Mouse (Mus musculus) adrenal gland, postnatal 10 days (tissue): ENCODE results near the gene Gm40193. TPM values are rescaled to one million over a fixed set of nuclear protein-coding genes. Genes with fewer than 3 reads are reported as not detected.
A peak's percentile ranks its signal among the peaks of the same experiment; 100 is the strongest.
"Not testable (repeated sequence)": the region's sequence is repeated elsewhere in the genome, so short reads cannot be mapped to it uniquely, and the experiment has no call there.

ENCODE experiments used
- DNase-seq: peaks from one replicate; pipeline ENCODE4 v3.0.0; 2021; ENCODE audit warnings: mixed read lengths
- long read RNA-seq, 2 experiments: library from polyadenylated mRNA; stranded (forward); transcript quantifications; one replicate each; pipeline ENCODE4 v2.0.0; 2021
- total RNA-seq, 2 experiments: library from RNA; stranded (reverse); gene quantifications; 2 replicates each; pipeline ENCODE4 v1.2.3; 2021

Gm40193 gene
- total RNA-seq = not detected
- long read RNA-seq, experiment 1 = 0 reads
- long read RNA-seq, experiment 2 = 0 reads

DNA sequence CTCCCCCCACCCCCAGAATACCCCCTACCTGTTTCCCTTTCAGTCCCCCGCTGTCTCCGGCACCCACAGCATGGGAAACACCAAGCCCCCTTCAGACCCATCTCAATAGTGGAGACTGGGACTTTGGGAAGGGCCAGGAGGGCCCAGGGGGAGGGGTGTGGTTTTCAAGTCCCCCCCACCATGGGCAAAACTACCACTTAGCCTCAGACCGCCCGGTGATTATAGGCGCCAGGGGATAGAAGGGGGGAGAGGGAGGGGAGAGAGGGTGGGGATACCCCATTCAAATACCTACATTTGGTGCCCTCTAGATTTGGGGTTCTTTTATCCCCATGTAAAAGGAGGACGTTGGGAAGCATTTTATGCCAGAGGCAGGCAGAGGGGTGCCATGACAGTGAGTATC is at the start of gene Gm40193:
Gm40193 (minus strand) TSS at position 101 of the 400 bp plus-strand sequence.
- no peak for DNase-seq

DNA sequence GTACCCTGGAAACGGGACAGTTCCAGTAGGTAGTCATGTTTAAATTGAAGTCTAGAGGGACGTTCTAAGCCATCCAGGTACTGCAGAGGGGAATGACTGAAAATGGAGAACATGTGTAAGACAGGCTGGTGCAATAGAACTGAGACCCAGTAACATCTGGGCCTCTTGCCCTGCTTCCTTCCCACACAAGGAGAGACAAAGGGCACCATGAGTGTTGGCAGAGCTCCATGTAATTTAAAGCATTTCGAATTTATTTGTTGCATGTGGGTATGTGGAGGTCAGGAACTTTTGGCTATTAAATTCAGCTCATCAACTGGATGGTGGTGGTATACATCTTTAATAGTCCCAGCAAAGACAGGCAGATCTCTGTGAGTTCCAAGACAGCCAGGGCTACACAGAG is 49.5 kb upstream of the Gm40193 start:
- no peak for DNase-seq

DNA sequence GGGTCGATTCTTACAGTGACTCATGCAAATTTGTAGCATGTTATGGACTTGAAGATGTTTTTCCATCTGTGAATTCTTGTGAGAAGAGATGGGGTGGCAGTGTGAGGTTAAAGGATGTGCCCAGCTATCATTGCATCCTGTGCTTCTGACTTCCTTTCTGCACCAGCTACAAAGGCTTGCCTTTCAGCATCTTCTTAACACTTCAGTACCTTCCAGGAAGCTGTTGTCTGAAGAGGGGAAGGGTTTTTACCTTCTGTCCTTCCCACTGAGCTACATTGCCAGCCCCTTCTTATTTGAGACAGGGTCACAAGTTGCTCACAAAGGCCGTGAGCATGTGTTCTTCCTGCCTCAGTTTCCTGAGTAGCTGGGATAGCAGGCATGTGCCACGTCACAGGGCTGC is 48.2 kb upstream of the Gm40193 start:
- DNase-seq = no peak

DNA sequence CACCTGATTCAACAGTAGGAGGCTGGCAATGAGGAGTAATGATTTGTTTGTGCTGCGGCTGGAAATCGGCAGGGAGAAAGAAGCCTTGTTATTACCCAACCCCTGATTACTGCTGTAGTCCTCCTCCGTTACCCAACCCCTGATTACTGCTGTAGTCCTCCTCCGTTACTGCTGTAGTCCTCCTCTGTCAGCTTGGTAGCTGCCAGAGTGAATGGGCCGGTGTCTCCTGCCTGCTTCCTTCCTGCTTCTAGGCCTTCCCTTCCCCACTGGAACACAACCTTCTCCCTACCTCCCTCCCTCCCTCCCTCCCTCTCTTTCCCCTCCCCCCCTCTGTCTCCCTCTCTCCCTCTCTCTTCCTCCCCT is 47.6 kb upstream of the Gm40193 start:
- no peak for DNase-seq

DNA sequence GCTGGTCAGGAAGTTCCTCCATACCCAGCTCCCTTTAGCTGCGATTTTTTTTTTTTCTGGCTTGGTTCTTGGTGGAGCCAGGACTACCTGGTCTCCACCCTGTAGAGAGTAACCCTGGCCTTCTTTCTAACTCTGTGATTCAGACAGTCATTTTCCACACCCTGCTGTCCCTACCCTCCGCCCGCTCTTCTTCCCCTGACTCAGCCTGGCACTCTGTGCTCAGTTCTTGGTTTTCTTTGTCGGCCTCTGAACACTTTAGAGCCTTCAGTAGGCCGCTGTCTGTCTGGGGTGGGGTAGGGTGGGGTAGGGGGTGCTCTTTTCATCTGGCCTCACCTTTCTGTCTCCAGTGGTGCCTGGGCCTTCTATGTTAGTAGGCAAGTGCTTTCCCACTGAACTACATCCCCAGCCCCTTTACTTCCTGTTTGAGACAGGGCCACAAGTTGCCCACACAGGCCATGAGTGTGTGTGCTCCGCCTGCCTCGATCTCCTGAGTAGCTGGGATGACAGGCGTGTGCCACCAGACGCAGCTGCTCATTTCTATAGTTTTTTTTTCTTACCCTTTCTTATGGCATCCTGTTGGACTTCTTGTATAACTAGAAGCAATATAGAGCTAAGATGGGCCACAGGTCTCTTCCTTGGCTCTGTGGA is 47.1 kb upstream of the Gm40193 start:
- DNase-seq = no peak

DNA sequence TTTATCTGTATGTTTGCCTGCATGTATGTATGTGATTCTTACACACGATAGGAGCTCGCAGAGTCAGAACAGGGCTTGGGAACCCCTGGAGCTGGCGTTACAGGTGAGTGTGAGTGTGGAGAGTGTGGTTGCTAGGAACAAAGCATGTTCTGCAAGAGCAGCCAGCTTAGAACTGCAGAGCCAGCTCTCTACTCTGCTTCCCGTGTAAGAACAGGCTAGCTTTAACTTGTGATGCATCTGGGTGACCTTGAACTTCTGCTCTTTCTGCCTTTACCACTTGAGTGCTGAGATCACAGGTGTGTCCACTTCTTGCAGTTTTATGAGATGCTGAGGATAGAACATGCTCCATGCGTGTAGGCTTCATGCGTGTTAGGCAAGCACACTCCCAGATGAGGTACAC is 46.2 kb upstream of the Gm40193 start:
- no peak for DNase-seq

DNA sequence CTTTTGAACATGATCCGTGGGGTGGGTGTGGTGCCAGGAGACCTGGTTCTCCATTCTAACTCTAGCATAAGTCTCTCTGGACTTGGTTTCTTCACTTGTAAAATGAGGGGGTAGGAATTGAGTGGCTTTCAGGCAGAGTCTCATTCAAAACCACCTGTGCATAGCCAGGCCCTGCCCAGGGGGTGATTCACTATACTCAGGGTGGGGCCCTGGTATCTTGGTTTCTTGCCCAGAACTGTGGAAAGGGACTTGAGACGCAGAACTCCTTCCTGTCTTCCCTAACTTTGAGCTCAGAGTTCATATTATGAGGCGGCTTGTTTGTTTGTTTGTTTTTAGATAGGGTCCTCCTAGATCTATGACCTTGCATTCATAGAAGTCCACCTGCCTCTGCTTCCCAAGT is 44.5 kb upstream of the Gm40193 start:
- DNase-seq = no peak

DNA sequence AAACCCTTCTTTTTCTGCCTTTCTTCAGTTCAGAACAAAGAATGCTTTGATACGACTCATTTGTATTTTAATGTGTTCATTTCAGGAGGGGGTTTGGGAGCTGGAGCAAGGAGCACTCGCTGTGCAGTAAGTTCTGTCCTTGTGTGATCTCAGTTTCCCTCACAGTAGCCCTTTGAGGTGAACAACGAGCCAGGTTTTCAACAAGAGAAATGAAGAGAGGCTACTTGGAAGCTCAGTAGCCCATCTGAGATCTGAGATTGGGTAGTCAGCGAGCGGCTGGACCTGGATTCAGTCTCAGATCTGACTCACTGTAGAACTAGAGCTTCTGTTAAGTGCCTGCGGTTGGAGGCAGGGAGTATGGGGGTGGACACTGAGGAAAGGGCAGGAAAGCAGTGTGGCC is 41.1 kb upstream of the Gm40193 start:
- DNase-seq = no peak

DNA sequence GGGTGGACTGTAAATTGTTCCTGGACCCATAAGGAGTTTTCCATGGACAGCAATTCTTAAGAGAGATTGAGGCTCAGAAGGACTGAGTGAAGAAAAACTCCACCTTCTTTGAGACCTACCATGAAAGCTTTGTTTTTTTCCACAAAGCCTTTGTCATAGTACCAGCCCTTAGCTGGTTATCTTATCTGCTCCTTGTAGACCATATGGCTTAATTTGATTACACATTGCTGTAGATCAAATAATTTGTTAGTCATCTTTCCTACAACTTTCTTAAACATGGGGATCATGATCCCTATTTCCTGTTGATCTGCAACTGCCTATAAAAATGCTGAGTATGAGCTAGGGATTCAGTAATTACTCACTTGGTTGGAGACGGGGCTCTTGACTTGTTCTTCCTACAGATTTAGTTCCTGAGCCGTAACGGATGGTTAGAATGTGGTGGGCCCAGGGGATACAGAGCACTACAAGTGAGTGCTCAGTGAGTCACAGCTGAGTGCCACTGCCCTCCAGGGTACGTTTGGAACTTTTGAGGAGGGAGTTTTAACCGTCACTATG is 39.7 kb upstream of the Gm40193 start:
- DNase-seq = no peak

DNA sequence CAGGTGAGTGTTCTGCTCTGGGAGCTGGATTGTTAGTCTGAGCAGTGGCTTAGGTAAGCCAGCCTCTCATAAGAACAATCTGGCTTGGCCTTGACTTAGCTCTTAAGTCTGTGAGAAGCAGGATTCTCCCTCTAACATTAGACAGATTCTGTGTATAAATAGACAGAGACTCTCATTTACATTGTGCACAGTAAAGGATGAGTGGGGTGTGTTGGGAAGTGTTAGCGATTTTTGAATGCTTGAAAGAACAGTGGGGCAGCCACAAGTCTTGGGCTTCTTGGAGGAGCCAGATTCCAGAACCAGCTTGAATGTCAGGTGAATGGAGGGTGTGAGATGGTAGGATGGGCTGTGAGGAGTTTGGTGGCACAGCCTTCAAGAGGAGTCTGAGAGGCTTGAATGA is 38.9 kb upstream of the Gm40193 start:
- DNase-seq = no peak

DNA sequence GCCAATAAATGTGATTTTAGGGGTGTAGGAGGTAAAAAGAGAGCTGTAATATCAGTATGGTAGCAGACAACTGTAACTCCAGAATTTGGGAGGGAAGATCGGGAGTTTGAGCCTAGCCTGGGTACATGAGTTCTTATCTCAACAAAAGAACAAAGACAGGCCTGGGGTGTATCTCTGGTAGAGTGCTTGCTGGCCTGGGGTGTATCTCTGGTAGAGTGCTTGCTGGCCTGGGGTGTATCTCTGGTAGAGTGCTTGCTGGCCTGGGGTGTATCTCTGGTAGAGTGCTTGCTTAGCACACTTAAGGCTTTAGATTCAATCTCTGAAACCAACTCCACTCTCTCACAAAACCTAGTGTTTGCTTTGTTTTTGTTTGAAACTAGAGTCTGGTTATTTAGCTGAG is 37.9 kb upstream of the Gm40193 start:
- DNase-seq = not testable (repeated sequence)

DNA sequence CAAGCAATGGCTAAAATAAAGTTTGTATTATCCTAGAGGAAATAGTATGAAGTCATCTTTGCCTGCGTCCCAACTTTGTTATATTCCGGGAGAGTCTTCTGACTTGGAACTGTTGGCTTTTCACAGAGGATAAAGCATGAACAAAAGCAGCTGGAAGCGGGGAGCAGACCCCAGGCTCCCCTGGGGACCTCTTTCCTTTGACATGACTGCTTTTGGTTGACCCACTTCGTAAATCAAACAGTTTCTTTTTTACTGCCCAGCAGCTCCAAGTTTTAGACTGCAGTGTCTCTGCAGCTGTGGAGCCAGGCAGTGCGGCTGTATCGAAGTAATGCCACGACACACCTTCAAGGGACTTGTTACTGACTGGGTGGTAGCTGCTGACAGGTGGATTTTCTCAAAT is 33.8 kb upstream of the Gm40193 start:
- no peak for DNase-seq

DNA sequence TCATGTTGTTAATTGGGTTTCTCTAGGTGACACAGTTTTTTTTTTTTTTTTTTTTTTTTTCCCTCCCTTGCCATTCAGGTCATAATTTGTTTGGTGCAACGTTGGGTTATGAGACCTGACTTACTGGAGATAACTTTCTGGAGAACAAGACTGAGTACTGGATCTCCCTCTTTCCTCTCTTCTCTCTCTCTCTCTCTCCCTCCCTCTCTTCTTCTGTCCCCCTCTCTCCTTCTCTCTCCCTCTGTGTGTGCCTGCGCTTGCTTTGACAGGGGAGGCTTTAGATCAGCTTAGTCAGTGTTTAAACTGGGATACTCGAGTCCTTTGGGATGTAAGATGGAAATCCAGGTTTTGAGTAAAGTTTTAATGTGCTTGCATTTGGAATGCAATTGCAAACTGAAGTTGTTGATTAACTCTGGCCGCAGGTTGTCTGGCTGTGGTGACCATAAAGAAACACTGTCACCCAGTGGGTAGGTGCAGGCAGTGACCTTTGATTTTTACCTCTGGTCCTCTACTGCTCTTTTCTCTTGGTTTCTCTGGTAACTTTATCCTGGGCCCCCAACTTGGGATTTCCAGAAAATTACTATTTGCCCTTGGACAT is 31.6 kb upstream of the Gm40193 start:
- no peak for DNase-seq

DNA sequence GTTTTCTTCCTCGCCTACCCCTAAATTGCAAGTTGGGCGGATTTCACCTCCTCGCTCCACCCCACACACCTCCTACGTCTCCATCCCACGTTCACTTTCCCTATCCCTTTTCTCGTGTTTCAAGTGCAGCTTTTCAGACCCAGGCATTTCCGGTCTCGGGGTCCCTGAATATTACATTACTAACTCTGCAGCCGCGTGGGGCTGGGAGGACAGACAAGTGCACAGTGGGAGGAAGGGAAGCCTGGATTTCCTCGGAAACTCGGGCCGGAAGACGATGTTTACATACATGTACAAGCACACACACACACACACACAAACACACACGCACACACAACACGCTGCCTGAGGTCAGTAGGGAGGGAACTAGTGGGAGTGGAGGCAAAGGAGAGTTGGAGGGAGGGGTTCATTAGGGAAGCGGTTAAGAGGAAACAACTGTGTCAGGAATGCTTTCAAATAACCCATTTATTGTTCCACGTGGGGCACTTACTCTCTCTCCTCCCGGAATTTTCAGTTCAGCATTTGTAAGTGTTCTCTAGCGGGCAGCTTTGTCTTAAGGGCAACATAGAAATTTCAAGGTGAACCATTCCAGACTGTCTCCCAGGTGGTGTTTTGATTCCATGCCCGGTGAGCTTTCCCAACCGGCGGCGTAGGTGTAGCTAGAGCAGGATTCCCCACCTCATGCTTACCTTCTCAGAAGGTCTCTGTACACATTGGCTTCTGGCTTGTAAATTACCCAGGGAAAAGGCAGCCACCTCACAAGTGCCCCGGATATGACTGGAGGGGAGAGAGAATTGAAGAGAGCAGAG is 30.9 kb upstream of the Gm40193 start:
- DNase-seq = peak; percentile 37

DNA sequence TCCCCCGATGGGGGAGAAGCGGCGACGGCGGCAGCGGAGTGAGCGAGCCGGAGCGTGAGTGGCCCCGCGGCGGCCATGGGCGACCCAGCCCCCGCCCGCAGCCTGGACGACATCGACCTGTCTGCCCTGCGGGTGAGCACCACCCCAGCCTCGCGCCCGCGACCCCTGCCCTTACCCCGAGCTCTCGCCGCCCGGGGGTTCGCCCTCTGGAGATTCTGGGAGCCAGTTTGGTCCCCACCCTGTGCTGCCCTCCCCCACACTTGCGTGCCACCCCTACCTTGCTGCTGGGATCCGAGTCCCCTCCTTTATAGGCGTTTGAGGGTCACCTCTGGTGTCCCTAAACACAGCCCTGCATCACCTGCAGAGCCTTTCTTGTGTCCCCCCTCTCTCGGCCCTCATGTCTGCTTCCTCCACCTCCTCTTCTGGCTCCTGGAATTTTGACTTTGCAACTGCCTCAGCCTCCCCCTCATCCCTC is 30.3 kb upstream of the Gm40193 start:
- no peak for DNase-seq

DNA sequence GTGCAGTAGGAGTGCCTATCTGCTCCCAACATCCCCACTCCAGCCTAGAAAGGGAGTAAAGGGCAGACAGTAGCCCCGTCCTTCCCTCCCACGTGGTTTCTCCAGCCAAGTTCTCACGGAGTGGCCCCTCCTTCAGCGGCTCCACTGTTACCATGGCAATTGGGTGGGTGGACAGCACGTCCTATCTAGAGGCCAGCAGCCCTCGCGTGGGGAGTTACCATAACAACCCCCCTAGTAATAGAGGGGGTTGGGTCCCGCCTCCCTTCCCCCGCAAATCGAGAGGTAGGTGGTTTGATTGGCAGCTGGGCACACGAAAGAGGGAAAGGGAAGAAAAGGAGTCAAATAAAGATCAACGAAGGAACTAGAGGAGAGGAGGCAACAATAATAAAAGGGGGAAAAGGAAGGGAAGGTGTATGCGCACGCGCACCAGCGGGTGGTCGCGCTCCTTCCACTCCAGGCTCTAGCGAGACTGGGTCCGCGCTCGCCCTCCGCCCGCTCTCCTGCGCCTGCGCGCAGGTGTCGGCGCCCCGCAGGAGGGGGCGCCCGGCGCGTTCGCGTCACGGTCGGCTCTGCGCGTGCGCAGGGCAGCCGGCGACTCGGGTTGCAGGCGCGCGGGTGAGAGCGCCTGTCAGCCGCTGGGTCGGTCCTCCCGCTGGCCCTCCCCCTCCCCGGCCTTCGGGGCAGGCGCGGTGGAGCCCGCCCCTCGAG is 29.7 kb upstream of the Gm40193 start, which contains the start of gene Mink1:
Mink1 (plus strand) TSS at position 595 of the 708 bp plus-strand sequence.
- peak; percentile 93 for DNase-seq

DNA sequence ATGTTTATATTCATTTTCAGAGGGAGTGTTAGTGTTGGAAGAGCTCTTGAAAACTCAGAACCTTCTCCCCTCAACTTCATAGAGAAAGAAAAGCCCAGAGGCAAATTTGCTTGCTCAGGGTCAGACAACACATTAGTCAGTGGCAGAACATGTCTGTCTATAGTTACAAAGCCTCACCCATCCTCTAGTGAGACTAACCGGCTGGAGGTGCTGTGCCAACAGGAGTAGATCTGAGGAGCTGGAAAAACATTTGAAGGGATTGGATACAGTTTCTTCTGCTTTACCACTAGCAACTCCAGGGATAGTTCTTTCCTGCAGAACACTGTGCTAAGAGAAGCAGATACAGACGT is 29.2 kb upstream of the Gm40193 start:
- no peak for DNase-seq

DNA sequence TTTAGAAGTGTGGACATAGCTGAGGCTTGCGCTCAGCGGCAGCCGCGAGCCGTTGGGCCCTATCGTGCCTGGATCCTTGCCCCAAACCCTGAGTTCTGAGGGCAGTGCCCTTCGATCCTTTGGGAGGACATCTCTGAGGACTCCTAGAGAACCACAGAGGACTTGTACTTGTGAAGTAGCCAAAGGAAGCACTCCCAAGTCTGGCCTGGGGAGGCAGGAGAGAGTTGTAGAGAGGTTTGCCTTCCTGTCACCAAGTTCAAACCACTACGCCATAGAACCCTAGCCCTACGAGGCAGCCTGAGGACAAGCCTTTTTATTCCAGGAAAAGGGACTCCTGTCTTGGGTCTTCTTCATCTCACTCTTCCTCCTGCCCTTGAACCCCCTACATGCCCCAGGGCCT is 24.8 kb upstream of the Gm40193 start:
- no peak for DNase-seq

DNA sequence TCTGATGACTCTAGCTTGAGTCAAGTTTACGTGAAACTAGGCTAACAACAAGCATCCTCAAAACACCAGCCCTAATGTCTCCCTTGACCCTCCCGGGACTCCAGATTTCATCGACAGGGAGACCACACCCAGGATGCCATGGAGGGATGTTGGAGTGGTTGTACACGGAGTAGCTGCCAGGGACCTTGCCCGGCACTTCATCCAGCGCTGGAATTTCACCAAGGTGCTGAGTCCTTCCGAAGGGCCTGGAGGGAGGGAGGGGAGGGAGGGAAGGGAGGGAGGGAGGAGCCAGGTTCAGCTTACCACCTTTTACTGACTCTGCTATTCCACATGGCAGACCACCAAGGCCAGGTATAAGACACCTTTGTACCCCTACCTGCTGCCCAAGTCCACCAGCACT is 21.2 kb upstream of the Gm40193 start:
- DNase-seq = no peak

DNA sequence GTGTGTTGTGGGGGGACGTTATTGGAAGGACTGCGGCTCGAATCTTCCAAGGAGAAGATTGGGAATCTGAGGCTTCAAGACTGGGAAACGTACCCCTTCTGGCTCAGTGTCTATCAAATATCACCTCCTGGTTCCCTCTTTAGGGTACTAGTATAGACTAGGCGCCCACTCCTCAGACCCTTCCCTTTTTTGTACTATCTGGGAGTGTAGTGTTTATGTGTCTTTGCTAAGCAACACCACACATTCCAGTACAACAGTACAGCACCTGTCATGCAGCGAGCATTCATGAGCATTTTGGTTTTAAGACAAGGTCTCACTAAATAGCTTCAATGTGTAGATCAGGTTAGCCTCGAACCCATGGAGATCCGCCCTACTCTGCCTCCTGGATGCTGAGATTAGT is 18.8 kb upstream of the Gm40193 start:
- no peak for DNase-seq

DNA sequence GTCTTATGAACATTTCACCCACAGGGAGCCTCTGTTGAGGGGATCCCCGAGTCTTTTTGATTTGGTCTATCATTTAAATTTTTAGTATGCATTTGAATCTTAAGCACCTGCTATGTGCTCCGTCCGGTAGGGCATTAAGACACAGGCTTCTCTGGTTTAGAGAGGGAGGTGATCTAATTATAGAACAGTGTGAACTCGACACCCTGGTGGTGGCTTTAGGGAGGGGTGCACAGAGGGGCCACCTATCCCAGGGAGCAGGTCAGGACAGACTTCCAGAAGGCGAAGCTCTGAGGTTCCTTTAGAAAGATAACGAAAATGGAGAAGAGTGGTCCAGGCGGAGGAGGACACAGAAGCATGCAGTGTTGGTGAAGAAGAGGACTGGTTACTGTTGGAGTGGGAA is 11.8 kb upstream of the Gm40193 start:
- no peak for DNase-seq

DNA sequence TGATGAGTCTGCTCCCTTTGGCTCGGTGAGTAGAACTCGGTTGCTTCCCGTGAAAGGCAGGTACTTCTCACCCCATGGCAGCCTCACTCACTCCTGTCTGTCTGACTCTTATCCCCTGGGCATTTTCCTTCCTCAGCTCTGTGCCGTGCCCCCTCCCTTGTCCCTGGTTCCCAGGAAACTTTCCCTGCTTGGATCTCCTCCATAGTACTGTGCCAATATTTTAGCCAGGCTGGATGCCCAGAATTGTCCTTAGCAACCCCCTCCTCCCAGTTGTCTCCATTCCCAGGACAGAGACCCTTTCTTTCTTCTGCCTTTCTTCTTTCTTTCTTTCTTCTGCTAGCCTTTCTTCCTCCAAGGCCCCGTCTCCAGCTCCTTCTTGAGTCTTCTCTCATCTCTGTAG is 8.7 kb upstream of the Gm40193 start:
- DNase-seq = no peak

DNA sequence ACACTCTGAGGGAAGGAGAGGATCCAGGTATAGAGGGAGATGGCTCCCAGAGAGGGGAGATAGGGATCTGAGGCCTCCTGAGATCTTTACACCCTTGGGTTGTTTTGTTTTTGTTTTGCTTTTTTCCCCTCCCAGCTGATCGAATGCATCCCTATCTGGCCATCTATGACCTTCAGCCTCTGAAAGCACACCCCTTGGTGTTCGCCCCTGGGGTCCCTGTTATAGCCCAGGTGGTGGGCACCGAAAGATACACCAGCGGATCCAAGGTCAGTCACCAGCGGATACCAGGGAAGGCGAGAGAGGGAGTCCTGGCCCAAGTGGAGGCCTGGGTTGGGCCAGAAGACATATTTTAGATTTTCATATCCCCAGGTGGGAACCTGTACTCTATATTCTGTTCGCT is 8.2 kb upstream of the Gm40193 start:
- no peak for DNase-seq
